Mouse (Mus musculus) liver, adult 2 months (tissue): ENCODE results near the gene Scn3b. TPM values are rescaled to one million over a fixed set of nuclear protein-coding genes. Genes with fewer than 3 reads are reported as not detected.

Experiments
- DNase-seq: peaks from one replicate; pipeline ENCODE4 v3.0.0-alpha.2; 2011; ENCODE audit warnings: low read depth, low spot score; ENCODE audit errors: extremely low read depth
- H3K27ac ChIP-seq: fragments of 200-500 bp; replicated peaks from 2 replicates; pipeline ENCODE4 v1.5.1; 2012; ENCODE audit warnings: low read depth, mild to moderate bottlenecking, control low read depth, inconsistent platforms, low read length; ENCODE audit not compliant: insufficient read depth
- H3K27me3 ChIP-seq: fragments of 200-500 bp; 2 replicates; pipeline ENCODE4 v1.6.1; 2012; ENCODE audit warnings: mild to moderate bottlenecking, moderate library complexity, low read length, inconsistent platforms; ENCODE audit not compliant: control insufficient read depth, insufficient read depth
- H3K36me3 ChIP-seq: fragments of 200-500 bp; 2 replicates; pipeline ENCODE4 v1.6.1; 2012; ENCODE audit warnings: low read length, inconsistent platforms; ENCODE audit not compliant: control insufficient read depth, insufficient read depth
- H3K4me1 ChIP-seq: fragments of 200-500 bp; 2 replicates; pipeline ENCODE4 v1.6.1; 2011; ENCODE audit warnings: low read length; ENCODE audit not compliant: control insufficient read depth, insufficient read depth
- H3K4me3 ChIP-seq: fragments of 200-500 bp; 2 replicates; pipeline ENCODE4 v1.5.1; 2011; ENCODE audit warnings: low read depth, mild to moderate bottlenecking, control low read depth, low read length, moderate library complexity; ENCODE audit not compliant: insufficient read depth
- H3K79me2 ChIP-seq: fragments of 200-500 bp; 2 replicates; pipeline ENCODE4 v1.6.1; 2012; ENCODE audit warnings: inconsistent platforms, mild to moderate bottlenecking, low read length, moderate library complexity; ENCODE audit not compliant: control insufficient read depth, insufficient read depth
- H3K9ac ChIP-seq: fragments of 200-500 bp; 2 replicates; pipeline ENCODE4 v1.6.1; 2012; ENCODE audit warnings: low read depth, mild to moderate bottlenecking, control low read depth, inconsistent platforms, low read length
- CTCF ChIP-seq: fragments of 200-500 bp; IDR thresholded peaks from 2 replicates; pipeline ENCODE4 v1.5.1; 2011; ENCODE audit warnings: low read depth, low read length, control low read depth
- POLR2A ChIP-seq: fragments of 200-500 bp; IDR thresholded peaks from 2 replicates; pipeline ENCODE4 v1.6.1; 2011; ENCODE audit warnings: low read length, control low read depth; ENCODE audit not compliant: insufficient read depth; ENCODE audit errors: extremely low read depth
- WGBS: fragments of 180-500 bp; shearing (Covaris S2); methylation state at CpG from one replicate; pipeline ENCODE4 v1.1.7; 2018; 5-methylcytosine and 5-hydroxymethylcytosine counted together
- polyA plus RNA-seq: library from polyadenylated mRNA; depleted of rRNA; stranded (reverse); fragments of >200 nt; gene quantifications from 2 replicates; pipeline ENCODE4 v1.2.3, GENCODE M21; 2012
- total RNA-seq: library from RNA; depleted of rRNA; stranded (reverse); fragments of >200 nt; gene quantifications from 2 replicates; pipeline ENCODE4 v1.2.3, GENCODE M21; 2014

The Scn3b gene
- total and polyA plus RNA-seq, 2 experiments, result 0.09 TPM; not detected in 1

GRCm38 (mm10) chr9:40271075-40271474 lies 2.1 kb downstream of the Scn3b start:
- TF ChIP-seq POLR2A (no peak), CTCF (no peak)
- H3K79me2 ChIP-seq, result no peaks in the 10 kb centered on the region
- DNase-seq, result no peak
- no peak overlapping the region for H3K27ac ChIP-seq
- H3K36me3 ChIP-seq, result no peaks in the 10 kb centered on the region
- no peak overlapping the region for H3K4me3 ChIP-seq
- H3K4me1 ChIP-seq, result no peaks in the 10 kb centered on the region
- WGBS, result 69% methylated on average over 3 of the region's 3 CpGs
- H3K9ac ChIP-seq, result no peak overlapping the region
- H3K27me3 ChIP-seq, result peaks cover 4% of the 10 kb centered on the region

- Histone ChIP-seq H3K4me1 (no peaks in the 10 kb centered on the region), H3K4me3 (no peak overlapping the region), H3K36me3 (no peaks in the 10 kb centered on the region), H3K79me2 (no peaks in the 10 kb centered on the region), H3K27ac (no peak overlapping the region), H3K27me3 (peaks cover 4% of the 10 kb centered on the region), H3K9ac (no peak overlapping the region)
- 84% methylated on average over 7 of the region's 7 CpGs for WGBS
- no peak for DNase-seq
- TF ChIP-seq CTCF (no peak), POLR2A (no peak)
Measured at GRCm38 (mm10) chr9:40272822-40273221, 3.8 kb downstream of the Scn3b start.

GRCm38 (mm10) chr9:40275904-40276303 lies 6.9 kb downstream of the Scn3b start:
- H3K36me3 ChIP-seq, result no peaks in the 10 kb centered on the region

GRCm38 (mm10) chr9:40277671-40278070 lies 8.7 kb downstream of the Scn3b start:
- 66% methylated on average over 3 of the region's 3 CpGs for WGBS
- Histone ChIP-seq H3K9ac (no peak overlapping the region), H3K79me2 (no peaks in the 10 kb centered on the region), H3K27ac (no peak overlapping the region), H3K4me1 (no peaks in the 10 kb centered on the region), H3K36me3 (no peaks in the 10 kb centered on the region), H3K4me3 (no peak overlapping the region), H3K27me3 (no peaks in the 10 kb centered on the region)
- TF ChIP-seq POLR2A, result no peak
- TF ChIP-seq CTCF, result no peak
- DNase-seq, result no peak

More at GRCm38 (mm10) chr9:40275904-40276303, 6.9 kb downstream of the Scn3b start:
- WGBS, result 81% methylated on average over 5 of the region's 5 CpGs
- Histone ChIP-seq H3K4me3 (no peak overlapping the region), H3K79me2 (no peaks in the 10 kb centered on the region), H3K27ac (no peak overlapping the region), H3K4me1 (no peaks in the 10 kb centered on the region), H3K27me3 (no peaks in the 10 kb centered on the region), H3K9ac (no peak overlapping the region)
- TF ChIP-seq CTCF, result no peak
- TF ChIP-seq POLR2A, result no peak
- DNase-seq, result no peak

GRCm38 (mm10) chr9:40279438-40279837 lies 10.4 kb downstream of the Scn3b start:
- no peak for DNase-seq

GRCm38 (mm10) chr9:40282968-40283367 lies 14.0 kb downstream of the Scn3b start:
- Histone ChIP-seq H3K4me1 (no peaks in the 10 kb centered on the region), H3K36me3 (no peaks in the 10 kb centered on the region), H3K9ac (no peak overlapping the region), H3K27me3 (no peaks in the 10 kb centered on the region), H3K79me2 (no peaks in the 10 kb centered on the region), H3K27ac (no peak overlapping the region), H3K4me3 (no peak overlapping the region)
- TF ChIP-seq CTCF (no peak), POLR2A (no peak)
- 91% methylated on average over 7 of the region's 7 CpGs for WGBS
- DNase-seq, result no peak

More at GRCm38 (mm10) chr9:40279438-40279837, 10.4 kb downstream of the Scn3b start:
- Histone ChIP-seq H3K27ac (no peak overlapping the region), H3K36me3 (no peaks in the 10 kb centered on the region), H3K79me2 (no peaks in the 10 kb centered on the region), H3K4me3 (no peak overlapping the region), H3K27me3 (no peaks in the 10 kb centered on the region), H3K4me1 (no peaks in the 10 kb centered on the region), H3K9ac (no peak overlapping the region)
- 89% methylated on average over 7 of the region's 7 CpGs for WGBS
- no peak for TF ChIP-seq CTCF
- TF ChIP-seq POLR2A, result no peak
